Mouse (Mus musculus): ENCODE measurements at regions not wholly inside any gene's neighbourhood (a gene's known extent, or its start where the extent isn't known, plus 50 kb on each side); places are given as distances from the start of the nearest gene placed in this dataset.

DNA sequence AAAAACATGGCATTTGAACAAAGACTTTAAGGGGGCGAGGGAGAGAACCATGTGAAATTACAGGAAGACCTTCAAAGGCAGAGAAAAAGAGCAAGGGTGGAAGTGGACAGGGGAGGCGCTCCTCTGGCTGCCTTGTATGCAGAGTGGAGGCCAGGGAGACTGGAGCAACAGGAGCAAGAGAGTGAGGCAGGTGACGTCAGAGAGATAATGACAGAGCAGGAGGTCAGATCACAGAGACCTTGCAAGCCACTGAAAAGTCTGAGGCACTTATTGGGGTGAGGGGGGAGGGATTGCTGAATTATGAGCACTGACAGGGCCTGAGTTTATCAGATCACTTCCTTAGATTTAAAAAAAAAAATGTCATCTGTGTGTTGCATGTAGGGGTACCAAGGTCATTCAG, 133.3 kb upstream of the Frmpd3 start:
- no peak overlapping the region for H3K4me3 ChIP-seq (ENCODE audit: insufficient read depth in 1 of 2, low read depth in 2 of 2, low read length in 2 of 2)
- DNase-seq (ENCODE audit: low read depth in 3 of 3, low spot score in 3 of 3): no peak
- no peaks in the 10 kb centered on the region for H3K9me3 ChIP-seq (ENCODE audit: control insufficient read depth, low read length)
- no peaks in the 10 kb centered on the region for H3K4me1 ChIP-seq (replicated peaks; ENCODE audit: control insufficient read depth in 2 of 2, insufficient read depth in 2 of 2, low read length in 1 of 2)
- WGBS (ENCODE audit: insufficient replicate concordance): 29% methylated on average over 3 of the region's 3 CpGs
- no peak overlapping the region for H3K9ac ChIP-seq (replicated peaks)
- no peak for ATAC-seq (ENCODE audit: insufficient read depth)
- H3K27me3 ChIP-seq (ENCODE audit: control insufficient read depth, insufficient read depth, low read length): no peaks in the 10 kb centered on the region
- no peak overlapping the region for H3K27ac ChIP-seq
- H3K4me2 ChIP-seq (ENCODE audit: low read depth): no peak overlapping the region
- TF ChIP-seq EP300 (IDR thresholded peaks at IDR 0.05; ENCODE audit: low read depth) (no peak), CTCF (IDR thresholded peaks at IDR 0.05; ENCODE audit: low read depth) (no peak)
- no peaks in the 10 kb centered on the region for H3K36me3 ChIP-seq (replicated peaks; ENCODE audit: control insufficient read depth, insufficient read depth, low read depth)

DNA sequence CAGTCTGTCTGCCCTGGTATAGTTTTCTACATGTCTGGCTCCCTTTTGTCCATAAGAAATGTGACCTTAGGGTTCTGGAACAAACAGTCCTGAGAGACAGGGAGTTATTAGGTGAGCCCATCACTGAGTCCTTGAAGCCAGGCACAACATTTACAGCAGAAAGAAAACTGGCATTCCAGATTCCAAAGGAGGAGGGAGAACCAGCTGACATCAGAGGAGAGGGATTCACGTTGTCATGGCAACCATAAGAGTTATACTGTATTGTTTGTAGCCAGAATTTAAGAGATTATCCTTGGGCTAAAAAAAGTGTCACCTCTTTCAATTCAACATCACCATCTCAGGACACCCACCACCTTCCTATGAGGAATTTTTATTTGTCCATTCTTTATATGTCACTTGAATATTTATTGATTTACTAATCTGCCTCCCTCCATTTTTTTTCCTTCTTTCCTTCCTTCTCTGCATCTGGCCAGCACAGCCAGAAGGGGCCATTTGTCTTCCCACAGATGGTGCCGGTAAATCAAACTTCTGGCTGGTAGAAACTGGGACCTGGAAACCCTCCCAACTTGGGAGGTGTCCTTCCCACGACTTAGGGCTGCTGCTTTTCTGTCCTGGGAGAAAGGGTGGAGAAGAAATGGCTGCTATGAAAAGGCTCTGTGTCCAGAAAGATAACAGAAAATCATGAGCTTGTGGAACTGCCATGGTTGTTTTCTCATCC, 129.3 kb upstream of the Frmpd3 start:
- no peak for TF ChIP-seq CTCF (IDR thresholded peaks at IDR 0.05; ENCODE audit: low read depth)
- TF ChIP-seq EP300 (IDR thresholded peaks at IDR 0.05; ENCODE audit: low read depth): no peak
- Histone ChIP-seq H3K27me3 (ENCODE audit: control insufficient read depth, insufficient read depth, low read length) (no peaks in the 10 kb centered on the region), H3K9ac (replicated peaks) (no peak overlapping the region), H3K36me3 (replicated peaks; ENCODE audit: control insufficient read depth, insufficient read depth, low read depth) (no peaks in the 10 kb centered on the region), H3K9me3 (ENCODE audit: control insufficient read depth, low read length) (no peaks in the 10 kb centered on the region), H3K27ac (no peak overlapping the region), H3K4me1 (replicated peaks; ENCODE audit: control insufficient read depth in 2 of 2, insufficient read depth in 2 of 2, low read length in 1 of 2) (no peaks in the 10 kb centered on the region), H3K4me3 (ENCODE audit: insufficient read depth in 1 of 2, low read depth in 2 of 2, low read length in 2 of 2) (no peak overlapping the region), H3K4me2 (ENCODE audit: low read depth) (no peak overlapping the region)
- ATAC-seq (ENCODE audit: insufficient read depth): no peak
- no peak for DNase-seq (ENCODE audit: low read depth in 3 of 3, low spot score in 3 of 3)
- WGBS (ENCODE audit: insufficient replicate concordance): 39% methylated on average over 3 of the region's 3 CpGs

- Histone ChIP-seq H3K9me3 (ENCODE audit: control insufficient read depth, low read length) (no peaks in the 10 kb centered on the region), H3K36me3 (replicated peaks; ENCODE audit: control insufficient read depth, insufficient read depth, low read depth) (no peaks in the 10 kb centered on the region), H3K4me1 (replicated peaks; ENCODE audit: control insufficient read depth in 2 of 2, insufficient read depth in 2 of 2, low read length in 1 of 2) (no peaks in the 10 kb centered on the region), H3K4me3 (ENCODE audit: insufficient read depth in 1 of 2, low read depth in 2 of 2, low read length in 2 of 2) (no peak overlapping the region), H3K27me3 (ENCODE audit: control insufficient read depth, insufficient read depth, low read length) (no peaks in the 10 kb centered on the region), H3K9ac (replicated peaks) (no peak overlapping the region), H3K4me2 (ENCODE audit: low read depth) (no peak overlapping the region), H3K27ac (no peak overlapping the region)
- ATAC-seq (ENCODE audit: insufficient read depth): no peak
- TF ChIP-seq CTCF (IDR thresholded peaks at IDR 0.05; ENCODE audit: low read depth) (no peak), EP300 (IDR thresholded peaks at IDR 0.05; ENCODE audit: low read depth) (no peak)
- no peak for DNase-seq (ENCODE audit: low read depth in 3 of 3, low spot score in 3 of 3)
- 41% methylated on average over 4 of the region's 4 CpGs for WGBS (ENCODE audit: insufficient replicate concordance)
Observed at GRCm38 (mm10) chrX:140214198-140214849, 127.7 kb upstream of the Frmpd3 start.

DNA sequence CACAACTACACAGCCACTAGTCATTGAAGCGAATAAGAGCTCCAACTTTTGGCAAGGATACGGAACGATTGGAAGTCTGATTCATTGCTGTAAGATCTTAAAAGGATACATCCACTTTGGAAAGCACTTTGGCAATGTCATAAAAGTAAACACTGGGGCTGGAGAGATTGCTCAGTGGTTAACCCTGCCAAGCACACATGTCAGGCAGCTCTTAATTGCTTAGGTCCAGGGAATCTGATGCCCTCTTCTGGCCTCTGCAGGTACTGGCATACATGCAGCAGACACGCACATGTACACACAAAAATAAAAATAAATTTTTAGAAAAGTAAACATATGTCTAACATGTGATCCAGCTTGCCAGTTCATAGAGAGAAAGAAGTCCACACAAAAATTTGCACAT, 86.3 kb upstream of the Frmpd3 start:
- no peak for TF ChIP-seq EP300 (IDR thresholded peaks at IDR 0.05; ENCODE audit: low read depth)
- no peak for TF ChIP-seq CTCF (IDR thresholded peaks at IDR 0.05; ENCODE audit: low read depth)
- H3K27ac ChIP-seq: no peak overlapping the region
- DNase-seq (ENCODE audit: low read depth in 3 of 3, low spot score in 3 of 3) (no peak), ATAC-seq (ENCODE audit: insufficient read depth) (no peak)
- H3K9me3 ChIP-seq (ENCODE audit: control insufficient read depth, low read length): no peaks in the 10 kb centered on the region
- no peak overlapping the region for H3K9ac ChIP-seq (replicated peaks)
- no peak overlapping the region for H3K4me2 ChIP-seq (ENCODE audit: low read depth)
- H3K4me1 ChIP-seq (replicated peaks; ENCODE audit: control insufficient read depth in 2 of 2, insufficient read depth in 2 of 2, low read length in 1 of 2): no peaks in the 10 kb centered on the region
- 66% methylated on average over 4 of the region's 4 CpGs for WGBS (ENCODE audit: insufficient replicate concordance)
- no peak overlapping the region for H3K4me3 ChIP-seq (ENCODE audit: insufficient read depth in 1 of 2, low read depth in 2 of 2, low read length in 2 of 2)
- no peaks in the 10 kb centered on the region for H3K36me3 ChIP-seq (replicated peaks; ENCODE audit: control insufficient read depth, insufficient read depth, low read depth)
- no peaks in the 10 kb centered on the region for H3K27me3 ChIP-seq (ENCODE audit: control insufficient read depth, insufficient read depth, low read length)

DNA sequence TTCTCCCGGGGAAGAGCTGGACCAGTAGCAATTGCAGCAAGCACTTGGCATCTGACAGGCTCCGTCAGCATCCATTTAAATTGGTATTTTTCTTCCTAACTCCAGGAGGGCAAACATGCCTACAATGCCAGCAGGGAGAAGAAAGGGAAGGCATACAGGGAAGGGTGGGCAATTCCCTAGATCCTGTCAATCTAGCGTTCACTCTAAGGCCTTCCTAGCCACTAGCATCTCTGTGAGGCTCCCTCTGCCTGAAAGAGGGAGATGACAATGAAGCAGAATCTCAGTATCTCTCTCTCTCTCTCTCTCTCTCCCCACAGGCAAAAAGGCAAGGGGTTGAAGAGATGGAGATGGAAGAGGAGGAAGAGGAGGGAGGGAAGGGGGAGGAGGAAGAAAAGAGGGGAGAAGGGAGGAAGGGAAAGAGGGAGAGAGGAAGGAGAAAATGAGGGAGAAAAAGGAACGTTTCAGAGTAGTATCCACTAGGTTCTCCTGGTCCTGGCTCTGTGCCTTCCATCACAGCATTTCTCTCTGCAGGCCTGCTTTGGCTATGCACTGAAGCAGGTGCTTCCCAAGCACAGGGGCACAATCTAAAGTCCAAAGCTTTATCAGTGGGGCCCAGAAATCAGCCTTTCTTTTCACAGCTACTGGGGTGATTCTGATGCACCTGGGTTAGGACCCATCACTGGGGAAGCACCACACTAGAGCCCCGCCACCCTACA, 72.2 kb upstream of the Frmpd3 start:
- DNase-seq (ENCODE audit: low read depth in 3 of 3, low spot score in 3 of 3) (no peak), ATAC-seq (ENCODE audit: insufficient read depth) (no peak)
- no peaks in the 10 kb centered on the region for H3K36me3 ChIP-seq (replicated peaks; ENCODE audit: control insufficient read depth, insufficient read depth, low read depth)
- H3K27me3 ChIP-seq (ENCODE audit: control insufficient read depth, insufficient read depth, low read length): no peaks in the 10 kb centered on the region; the same call in 1 of the 2 replicates
- no peak overlapping the region for H3K9ac ChIP-seq (replicated peaks)
- no peaks in the 10 kb centered on the region for H3K9me3 ChIP-seq (ENCODE audit: control insufficient read depth, low read length)
- H3K4me1 ChIP-seq (replicated peaks; ENCODE audit: control insufficient read depth in 2 of 2, insufficient read depth in 2 of 2, low read length in 1 of 2): no peaks in the 10 kb centered on the region
- no peak for TF ChIP-seq EP300 (IDR thresholded peaks at IDR 0.05; ENCODE audit: low read depth)
- no peak for TF ChIP-seq CTCF (IDR thresholded peaks at IDR 0.05; ENCODE audit: low read depth)
- no peak overlapping the region for H3K4me3 ChIP-seq (ENCODE audit: insufficient read depth in 1 of 2, low read depth in 2 of 2, low read length in 2 of 2)
- H3K27ac ChIP-seq: no peak overlapping the region
- WGBS (ENCODE audit: insufficient replicate concordance): 38% methylated on average over 5 of the region's 5 CpGs
- H3K4me2 ChIP-seq (ENCODE audit: low read depth): no peak overlapping the region

Data from liver, embryonic 14.5 days (tissue).